Mouse (Mus musculus) left cerebral cortex, adult 8-10 months (tissue): Measurements from ENCODE around the gene Psmg1. TPM values are rescaled to one million over a fixed set of nuclear protein-coding genes. Genes with fewer than 3 reads are reported as not detected.
"Not testable (repeated sequence)": the region's sequence is repeated elsewhere in the genome, so short reads cannot be mapped to it uniquely, and the experiment has no call there.

Experiments used
- DNase-seq, 2 experiments: peaks; one replicate each; pipeline ENCODE4 v3.0.0; 2022; ENCODE audit warnings: low spot score in 2 of 2
- microRNA-seq, 2 experiments: library from miRNA; unstranded; fragments of <30 nt; microRNA quantifications; one replicate each; pipeline ENCODE4 v1.2.0; 2022
- total RNA-seq, 4 experiments: library from RNA; stranded (reverse); gene quantifications; 2 replicates each; pipeline ENCODE4 v1.2.4; 2022

Gene Psmg1
- total RNA-seq, 4 experiments from 2014 or later = 15.2 to 19.0 (median 17.7) TPM

GRCm38 (mm10) chr16:95960689-95961088 is 30.1 kb downstream of the Psmg1 start:
- not testable (repeated sequence) for DNase-seq

GRCm38 (mm10) chr16:95958080-95958479 is 32.7 kb downstream of the Psmg1 start:
- no peak for DNase-seq

GRCm38 (mm10) chr16:95956618-95957017 is 34.1 kb downstream of the Psmg1 start:
- DNase-seq = no peak

- DNase-seq = no peak
Observed at GRCm38 (mm10) chr16:95955716-95956346, 34.9 kb downstream of the Psmg1 start.

DNA sequence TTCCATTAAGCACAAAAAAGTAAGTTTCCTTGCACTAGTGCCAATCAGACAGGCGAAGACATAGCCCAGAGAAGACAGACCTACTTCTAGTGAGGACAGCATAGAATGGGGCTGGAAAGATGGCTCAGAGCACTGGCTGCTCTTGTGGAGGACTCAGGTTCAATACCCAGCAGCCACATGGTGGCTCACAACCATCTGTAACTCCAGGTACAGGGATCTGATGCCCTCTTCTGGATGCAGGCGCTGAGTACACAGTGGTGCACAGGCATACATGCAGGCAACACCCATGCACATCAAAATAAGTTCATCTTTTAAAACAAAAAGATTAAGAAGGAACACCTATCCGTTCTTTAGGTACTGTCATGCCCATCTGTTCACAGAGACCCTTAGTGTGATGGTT is 36.4 kb downstream of the Psmg1 start:
- DNase-seq = no peak

GRCm38 (mm10) chr16:95953159-95953650 is 37.6 kb downstream of the Psmg1 start:
- no peak for DNase-seq

GRCm38 (mm10) chr16:95951471-95951870 is 39.3 kb downstream of the Psmg1 start:
- no peak for DNase-seq

DNA sequence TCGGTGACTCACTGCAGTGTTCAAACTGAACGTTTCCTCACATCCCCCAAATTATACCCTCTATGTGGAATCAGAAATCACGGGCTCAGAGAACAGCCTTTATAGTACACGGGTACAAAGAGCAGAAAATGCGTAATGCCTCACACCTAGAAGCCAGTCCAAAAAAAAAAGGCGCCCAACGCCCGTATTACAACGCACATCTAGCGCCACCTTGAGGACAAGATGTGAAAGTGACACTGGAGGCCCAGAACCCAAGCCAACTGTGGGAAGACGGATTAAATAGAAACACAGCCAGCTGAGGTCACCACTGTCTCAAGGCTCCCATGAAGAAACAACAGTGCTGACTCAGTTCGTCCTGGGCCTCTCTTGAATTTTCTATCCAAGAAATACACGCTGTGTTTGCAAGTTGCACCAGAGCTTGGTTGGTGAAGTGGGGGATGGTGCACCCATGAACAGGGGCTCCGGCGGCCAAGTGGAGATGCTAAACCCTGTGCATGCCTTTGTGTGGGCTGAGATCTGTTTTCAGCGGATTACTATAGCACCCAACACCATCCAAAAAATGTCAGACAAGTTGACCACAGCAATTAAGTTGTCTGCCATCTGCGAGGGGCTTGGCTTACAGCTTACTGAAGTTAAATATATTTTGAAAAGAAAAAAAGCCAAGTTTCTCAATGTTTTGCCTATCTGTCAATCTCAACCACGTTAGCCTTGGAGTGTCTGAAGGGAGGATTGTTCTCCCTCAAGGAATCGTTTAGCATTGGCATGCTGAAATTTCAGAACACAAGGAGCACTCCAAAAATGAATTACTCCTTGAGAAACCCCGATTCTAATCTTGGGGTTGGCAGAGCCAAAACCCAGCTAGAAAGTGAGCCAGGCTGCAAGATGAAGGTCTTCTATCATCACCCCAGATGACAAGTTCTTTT is 45.1 kb downstream of the Psmg1 start:
- DNase-seq = peak; percentile 37 to 68

- no peak for DNase-seq
Observed at GRCm38 (mm10) chr16:95943186-95943585, 47.6 kb downstream of the Psmg1 start.

GRCm38 (mm10) chr16:95941575-95941974 is 49.2 kb downstream of the Psmg1 start:
- no peak for DNase-seq

DNA sequence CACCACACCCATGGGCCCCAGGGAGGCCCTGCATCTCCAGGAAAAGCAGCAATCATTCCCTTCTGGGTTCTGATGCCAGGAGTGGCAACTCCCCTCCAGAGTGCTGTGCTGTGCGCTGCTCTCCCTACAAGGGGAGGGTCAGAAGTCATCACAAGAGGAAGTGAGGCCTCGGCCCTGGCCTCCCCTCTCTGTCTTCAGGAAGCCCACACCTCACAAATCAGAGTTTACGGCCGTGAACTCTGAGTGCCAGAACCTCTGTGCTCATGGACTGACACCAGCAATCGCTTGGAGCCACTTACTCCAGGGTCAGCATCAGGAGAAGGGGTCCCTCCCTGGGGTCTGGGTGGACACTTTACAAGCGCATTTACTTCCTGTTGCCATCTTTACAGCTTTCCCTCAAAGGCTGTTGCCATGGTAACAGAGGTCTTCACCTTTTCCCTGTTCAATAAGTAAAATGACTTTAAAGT is 55.2 kb downstream of the Psmg1 start:
- DNase-seq = no peak

DNA sequence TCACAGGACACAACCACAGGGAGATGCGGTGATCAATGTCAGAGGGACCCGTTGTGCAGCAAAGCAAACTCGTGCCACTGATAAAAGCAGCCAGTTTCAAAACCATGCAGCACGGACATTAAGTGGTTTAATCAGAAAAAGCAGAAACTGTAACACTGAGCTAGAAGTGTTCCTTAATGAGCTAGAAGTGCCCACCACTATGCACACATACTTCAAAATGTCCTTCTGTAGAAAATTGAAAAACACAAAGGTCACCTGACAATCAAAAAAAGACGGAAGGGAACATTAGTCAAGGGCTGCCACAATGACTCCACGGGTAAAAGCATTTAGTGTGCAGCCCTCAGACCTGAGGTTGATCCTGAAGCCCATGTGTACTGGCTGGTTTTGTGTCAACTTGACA is 57.9 kb downstream of the Psmg1 start:
- no peak for DNase-seq

- no peak for DNase-seq
Observed at GRCm38 (mm10) chr16:95931509-95931908, 59.3 kb downstream of the Psmg1 start.

Small RNA genes within 50 kb of the gene (microRNA-seq; reads per million reads assigned to microRNA genes)
- 0 reads per million in 2 experiments for gene Gm27833

Other genes with a start within 250 kb of the Psmg1 start
- gene Brwd1, start 91.6 kb upstream of the Psmg1 start, total RNA-seq = 100 to 1,000 TPM; 140 to 158 (median 147) TPM
- 10 to 100 TPM; 58.6 to 76.0 (median 62.2) TPM for gene Hmgn1, start 136.8 kb upstream of the Psmg1 start, total RNA-seq
- 10 to 100 TPM; 72.4 to 78.7 (median 77.5) TPM for gene Wrb, start 154.4 kb upstream of the Psmg1 start, total RNA-seq
- gene Lca5l, start 201.3 kb upstream of the Psmg1 start, total RNA-seq = 1 to 10 TPM; 1.5 to 2.0 (median 1.8) TPM
- gene Sh3bgr, start 209.5 kb upstream of the Psmg1 start, total RNA-seq = 1 to 10 TPM; 2.3 to 4.8 (median 2.6) TPM
- 10 to 100 TPM; 40.5 to 45.0 (median 41.1) TPM for gene B3galt5, start 244.8 kb upstream of the Psmg1 start, total RNA-seq